Mouse (Mus musculus): ENCODE measurements around the gene Kirrel3.

GRCm38 (mm10) chr9:34600326-34600725, 114.6 kb downstream of the Kirrel3 start:
- TF ChIP-seq POLR2A (IDR thresholded peaks at IDR 0.05; ENCODE audit: borderline replicate concordance, low read depth, low read length) (no peak), CTCF (IDR thresholded peaks at IDR 0.05; ENCODE audit: low read depth, low read length) (no peak)
